Mouse (Mus musculus): ENCODE measurements around the gene Gm28374. TPM values are rescaled to one million over a fixed set of nuclear protein-coding genes. Genes with fewer than 3 reads are reported as not detected.

The Gm28374 gene
- total RNA-seq, 2 experiments from 2014 or later = not detected

DNA sequence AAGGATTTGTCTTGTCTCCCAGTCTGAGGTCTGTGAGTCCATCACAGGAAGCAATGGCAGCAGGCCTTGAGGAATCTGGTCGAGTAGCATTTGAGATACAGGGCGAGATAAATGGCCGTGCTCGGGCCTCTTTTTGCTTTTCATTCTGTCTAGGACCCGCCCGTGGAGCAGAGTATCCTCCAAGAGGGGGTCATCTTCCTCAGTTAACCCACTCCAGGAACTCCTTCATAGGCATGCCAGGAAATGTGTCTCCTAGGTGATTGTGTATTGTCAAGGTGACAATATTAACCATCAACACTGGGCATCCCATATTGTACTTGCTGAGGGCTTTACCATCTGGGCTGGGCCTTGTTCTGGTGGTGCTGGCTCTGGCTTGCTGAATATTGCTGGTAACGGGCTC lies 12.1 kb upstream of the Gm28374 start, which contains the start of gene AC131692.1:
AC131692.1 (plus strand) TSS at position 301 of the 400 bp plus-strand sequence.
- ATAC-seq (replicated peaks; ENCODE audit: low FRiP score, poor library complexity, severe bottlenecking) = no peak

DNA sequence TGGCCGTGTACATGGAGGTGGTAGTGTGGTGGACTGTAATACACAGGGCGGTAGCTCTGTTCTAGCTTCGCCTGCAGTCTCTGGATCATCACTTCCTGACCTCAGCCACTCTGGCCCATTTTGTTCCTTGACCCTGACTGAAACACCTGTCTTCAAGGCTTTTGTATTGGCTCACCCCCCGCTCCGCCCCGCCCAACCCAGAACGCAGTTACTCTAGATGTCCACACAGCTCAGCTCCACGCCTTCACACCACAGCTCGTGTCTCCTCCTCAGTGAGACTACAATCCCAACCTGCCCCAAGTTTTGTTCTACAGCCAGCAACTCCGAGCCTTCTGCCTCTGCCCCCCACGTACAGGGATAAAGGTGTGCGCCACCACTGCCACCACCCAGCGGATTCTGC lies 6.8 kb upstream of the Gm28374 start:
- ATAC-seq (replicated peaks; ENCODE audit: low FRiP score, poor library complexity, severe bottlenecking) = no peak

DNA sequence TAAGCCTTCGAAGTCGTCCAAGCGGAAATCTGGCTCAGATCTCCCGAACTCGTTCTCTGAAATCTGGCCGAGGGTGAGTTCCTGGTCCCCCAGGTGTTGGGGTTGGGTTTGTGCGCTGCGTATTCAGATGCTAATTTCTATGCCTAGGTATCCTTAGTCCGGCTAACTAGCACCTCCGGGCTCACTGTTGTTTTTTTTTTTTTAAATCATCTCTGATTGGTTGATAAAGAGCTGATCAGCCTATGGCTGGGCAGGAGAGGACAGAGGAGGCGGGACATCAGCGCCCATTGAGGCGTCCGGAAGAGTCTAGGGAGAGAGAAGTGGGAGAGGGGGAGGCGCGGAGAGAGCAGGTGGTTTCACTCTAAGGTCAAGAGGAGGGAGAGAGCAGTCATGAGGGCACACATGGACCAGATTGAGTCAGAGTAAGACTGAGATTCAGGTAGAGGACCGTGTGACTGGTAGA lies 3.4 kb upstream of the Gm28374 start:
- peak; percentile 83 for ATAC-seq (replicated peaks; ENCODE audit: low FRiP score, poor library complexity, severe bottlenecking)

DNA sequence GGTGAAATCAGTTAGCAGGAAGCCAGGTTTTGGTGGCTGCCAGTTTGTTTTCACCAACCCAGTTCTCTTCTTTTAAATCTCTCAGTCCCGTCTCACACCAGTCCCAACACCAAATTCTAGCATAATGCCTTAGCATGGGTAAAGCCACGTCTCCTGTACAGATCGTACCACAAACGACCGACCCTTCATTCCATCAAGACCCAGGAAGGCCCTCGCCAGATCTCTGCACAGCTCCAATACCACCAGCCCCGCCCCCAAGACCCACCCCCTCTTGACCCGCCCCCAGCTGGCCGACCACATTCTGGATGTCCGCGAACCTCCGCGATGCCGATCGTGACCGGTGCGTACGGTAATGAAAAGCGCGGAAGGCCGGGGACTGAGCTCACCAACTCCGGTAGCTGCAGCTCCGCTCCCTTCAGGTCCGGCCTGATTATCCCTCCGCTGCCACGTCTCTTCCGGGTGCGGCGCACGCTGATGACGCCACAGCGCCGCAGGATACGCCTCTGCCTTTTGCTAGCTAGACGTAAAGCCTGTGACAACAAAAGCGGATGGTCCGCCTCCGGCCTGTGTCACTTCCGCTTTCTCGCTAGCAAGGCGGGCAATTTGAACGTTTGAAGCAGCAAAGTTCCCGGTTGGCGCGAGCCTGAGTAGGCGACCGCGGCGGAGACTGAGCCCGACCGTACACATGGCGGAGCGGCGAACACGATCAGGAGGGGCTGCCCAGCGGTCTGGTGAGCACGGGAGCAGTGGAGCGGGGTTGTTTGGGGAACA lies 2.6 kb upstream of the Gm28374 start, which contains the start of the genes Zfpl1 and Cdca5:
Zfpl1 (minus strand) TSS at position 479 of the 771 bp plus-strand sequence.
Cdca5 (plus strand) TSS at position 506 of the 771 bp plus-strand sequence.
- peak; percentile 88 for ATAC-seq (replicated peaks; ENCODE audit: low FRiP score, poor library complexity, severe bottlenecking)

DNA sequence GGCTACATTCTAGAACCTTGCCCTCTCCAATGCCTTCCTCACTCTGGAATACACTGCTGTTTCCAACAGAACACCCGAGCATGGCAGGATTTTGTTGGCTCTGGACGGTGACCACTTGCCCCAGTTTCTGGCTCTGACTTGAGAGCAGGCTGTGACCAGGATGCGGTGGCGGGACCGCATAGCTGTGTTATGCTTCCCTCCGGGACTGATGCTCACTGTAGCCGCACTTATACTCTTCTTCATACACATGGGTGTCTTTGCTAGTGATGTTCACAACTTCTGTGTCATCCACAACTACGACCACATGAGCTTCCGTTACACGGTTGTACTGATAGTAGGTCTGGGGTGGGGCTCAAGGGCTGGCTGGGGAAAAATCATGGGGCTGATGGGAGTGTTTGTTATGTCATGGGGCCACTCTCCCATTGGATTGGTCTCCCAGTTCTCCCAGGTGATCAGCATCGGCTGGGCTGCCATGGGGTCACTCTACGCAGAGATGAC lies 2.0 kb downstream of the Gm28374 start, which contains the start of gene Tmem262:
Tmem262 (plus strand) TSS at position 51 of the 498 bp plus-strand sequence.
- no peak for ATAC-seq (replicated peaks; ENCODE audit: low FRiP score, poor library complexity, severe bottlenecking)

DNA sequence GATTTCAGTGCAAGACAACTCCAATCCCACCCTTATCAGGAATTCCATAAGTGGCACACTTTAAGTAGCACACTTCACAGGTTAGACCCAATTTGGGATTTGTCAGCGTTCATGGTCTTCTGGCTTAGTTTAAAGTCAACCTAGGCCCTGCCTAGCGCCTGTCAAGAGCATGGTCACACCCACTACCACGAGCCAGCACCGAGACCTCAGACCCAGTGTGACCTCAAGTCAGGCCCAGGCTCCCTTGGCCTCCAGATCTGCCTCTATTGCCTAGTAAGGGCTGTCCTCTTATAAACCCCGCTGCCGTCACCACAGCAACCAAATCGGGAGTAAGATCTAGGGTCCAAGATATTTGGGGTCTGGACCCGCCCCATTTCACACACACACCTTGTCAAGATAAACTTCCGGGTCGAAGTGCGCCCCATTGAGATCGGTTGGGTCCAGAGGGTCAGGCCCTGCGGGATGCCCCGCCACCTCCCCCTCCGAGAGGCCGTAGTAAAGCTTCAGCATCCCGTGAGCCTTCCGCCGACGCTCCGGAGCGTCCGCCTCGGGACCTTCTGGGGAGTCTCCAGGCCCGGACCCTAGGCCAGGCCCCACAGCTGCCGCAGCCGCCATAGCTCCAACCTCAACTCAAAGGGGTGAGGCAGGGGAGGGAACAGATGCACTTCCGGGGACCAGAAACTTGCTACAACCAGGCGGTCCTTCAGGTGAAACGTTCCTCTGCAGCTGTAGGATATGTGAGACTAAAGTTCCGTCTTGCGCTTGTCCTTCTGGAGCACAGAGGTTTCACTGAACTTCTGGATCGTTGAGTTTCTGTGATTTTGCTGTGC lies 5.3 kb downstream of the Gm28374 start, which contains the start of gene Vps51:
Vps51 (minus strand) TSS at position 668 of the 830 bp plus-strand sequence.
- peak; percentile 92 for ATAC-seq (replicated peaks; ENCODE audit: low FRiP score, poor library complexity, severe bottlenecking)

DNA sequence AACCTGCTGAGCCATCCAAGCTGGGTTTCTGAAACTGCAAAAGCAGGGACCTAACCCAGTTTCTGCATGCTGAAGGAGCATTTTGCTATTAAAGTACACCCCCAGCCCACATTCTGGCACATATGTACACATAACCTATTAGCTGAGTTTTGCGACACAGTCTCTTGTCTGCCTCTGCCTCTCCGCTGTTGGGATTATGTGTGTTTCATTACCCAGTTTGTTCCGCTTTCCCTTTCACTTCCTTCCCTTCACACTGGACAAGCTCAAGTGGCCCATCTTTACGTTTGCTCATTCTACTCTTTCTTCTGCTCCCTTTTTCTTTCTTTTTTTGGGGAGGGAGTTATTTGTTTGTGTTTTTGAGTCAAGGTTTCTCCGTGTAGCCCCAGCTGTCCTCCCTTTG lies 8.2 kb downstream of the Gm28374 start:
- no peak for ATAC-seq (replicated peaks; ENCODE audit: low FRiP score, poor library complexity, severe bottlenecking)

DNA sequence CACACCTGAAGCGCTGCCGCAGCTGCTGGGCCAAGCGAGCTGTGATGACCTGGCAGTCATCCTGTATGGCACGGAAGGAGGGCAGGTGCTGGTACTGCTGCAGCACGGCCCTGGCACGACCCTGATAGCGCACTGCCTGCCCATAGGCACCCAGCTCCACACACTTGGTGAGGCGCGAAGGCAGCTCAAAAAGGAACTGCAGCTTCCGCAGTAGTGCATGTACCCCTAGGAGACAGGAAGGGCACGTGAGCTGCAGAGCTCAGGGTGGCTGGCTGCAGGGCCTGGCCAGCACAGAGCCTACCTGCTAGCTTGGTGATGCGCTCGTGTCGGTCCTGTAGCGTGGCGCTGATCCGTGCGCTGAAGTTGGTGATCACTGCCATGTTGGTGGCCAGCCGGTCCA lies 10.8 kb downstream of the Gm28374 start:
- ATAC-seq (replicated peaks; ENCODE audit: low FRiP score, poor library complexity, severe bottlenecking) = no peak

DNA sequence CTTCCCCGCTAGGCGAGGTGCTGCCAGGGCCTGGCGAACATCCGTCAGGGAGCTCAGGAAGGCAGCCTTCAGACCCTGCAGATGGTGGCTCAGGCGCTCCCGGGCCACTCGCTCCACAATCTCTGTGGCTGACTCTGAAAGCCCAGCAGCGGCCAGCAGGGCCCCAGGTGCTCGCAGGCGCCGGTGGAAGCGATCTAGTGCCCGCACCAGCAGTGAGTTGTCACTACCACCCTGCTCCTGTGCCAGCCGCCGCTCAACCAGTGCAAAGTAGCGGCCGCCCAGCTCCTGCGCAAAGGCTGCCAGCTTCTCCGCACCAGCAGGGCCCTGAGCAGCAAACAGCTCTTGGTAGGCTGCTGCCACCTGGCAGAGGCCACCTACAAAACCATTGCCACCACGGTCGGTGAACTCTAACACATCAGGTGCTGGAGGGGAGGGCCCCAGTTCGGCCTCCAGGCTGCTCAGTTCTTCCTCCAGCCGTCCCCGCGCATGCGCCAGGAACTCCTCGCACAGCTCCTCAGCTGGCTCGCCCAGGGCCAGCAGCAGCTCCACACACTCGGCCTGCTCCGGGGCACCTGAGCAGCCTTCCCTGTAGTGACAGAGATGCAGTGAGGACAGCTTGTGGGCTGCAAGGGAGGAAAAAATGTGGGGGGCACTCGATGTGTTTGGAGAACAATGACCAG lies 11.3 kb downstream of the Gm28374 start:
- no peak for ATAC-seq (replicated peaks; ENCODE audit: low FRiP score, poor library complexity, severe bottlenecking)

DNA sequence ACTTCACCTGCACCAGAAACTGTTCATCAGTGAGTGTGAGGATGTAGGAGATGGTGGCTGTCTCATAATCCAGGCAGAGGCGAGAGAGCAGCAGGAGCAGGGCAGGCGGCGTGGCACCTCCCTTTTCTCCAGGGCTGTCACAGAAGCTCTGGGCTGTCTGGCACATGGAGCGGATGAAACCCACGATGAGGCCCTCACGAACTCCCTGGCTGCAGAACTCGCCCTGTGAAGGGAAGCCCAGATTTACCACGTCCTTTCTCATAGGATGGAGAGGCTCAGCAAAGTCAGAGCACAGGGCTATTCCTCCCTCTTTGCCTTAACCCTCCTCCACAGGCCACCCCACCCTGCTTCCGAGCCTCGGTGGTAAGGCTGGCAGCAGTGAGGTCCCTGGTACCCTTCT lies 12.2 kb downstream of the Gm28374 start:
- no peak for ATAC-seq (replicated peaks; ENCODE audit: low FRiP score, poor library complexity, severe bottlenecking)

DNA sequence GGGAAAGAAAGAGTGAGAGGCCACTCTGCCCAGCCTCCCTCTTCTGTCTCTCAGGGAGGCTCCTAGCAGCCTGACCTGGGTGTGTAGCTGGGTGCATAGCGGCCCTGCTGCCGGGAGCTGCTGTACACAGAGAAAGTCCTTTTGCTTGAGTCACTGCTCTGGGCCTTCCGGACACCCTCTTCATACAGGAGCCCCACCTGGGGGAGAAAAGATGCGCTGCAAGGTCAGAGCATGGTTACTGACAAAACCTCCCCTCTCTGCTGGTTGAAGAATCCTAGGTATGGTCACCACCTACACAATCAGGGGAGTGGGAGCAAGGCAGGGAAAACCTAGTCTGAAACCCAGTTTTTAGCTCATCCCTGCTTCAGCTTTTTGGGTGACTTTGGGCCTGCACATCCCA lies 13.1 kb downstream of the Gm28374 start:
- no peak for ATAC-seq (replicated peaks; ENCODE audit: low FRiP score, poor library complexity, severe bottlenecking)

DNA sequence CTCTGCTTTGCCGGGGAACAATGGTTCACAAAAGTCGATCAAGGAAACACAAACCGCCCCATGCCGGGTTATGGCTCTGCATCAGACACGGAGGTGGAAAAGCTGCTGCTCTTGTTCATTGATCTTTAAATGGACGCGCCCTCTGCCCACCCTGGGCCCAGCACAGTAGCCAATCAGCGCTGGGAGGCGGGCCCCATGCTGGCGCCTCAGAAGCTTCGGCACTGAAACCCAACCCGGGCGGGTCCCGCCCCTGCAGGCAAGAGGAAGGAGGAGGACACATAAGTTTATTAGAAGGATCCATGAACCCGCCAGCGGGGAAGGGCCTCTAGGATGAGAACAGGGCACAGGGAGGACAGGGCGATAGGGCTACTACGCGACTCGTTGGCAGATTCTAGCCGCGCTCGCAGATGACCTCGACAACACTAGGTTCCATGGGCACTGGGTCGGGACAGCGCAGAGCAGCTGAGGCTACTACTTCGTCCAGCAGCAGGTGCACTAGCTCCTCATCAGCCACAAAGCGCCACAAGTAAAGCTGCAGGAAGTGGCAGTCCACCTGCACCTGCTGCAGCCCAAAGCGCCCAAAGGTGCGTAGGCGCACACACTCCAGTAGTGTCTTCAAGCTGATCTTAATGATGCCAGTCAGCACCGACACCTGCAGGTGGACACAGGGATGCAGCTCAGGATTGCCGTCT lies 14.2 kb downstream of the Gm28374 start, which contains the start of gene Tm7sf2:
Tm7sf2 (minus strand) TSS at position 650 of the 692 bp plus-strand sequence.
- ATAC-seq (replicated peaks; ENCODE audit: low FRiP score, poor library complexity, severe bottlenecking) = peak; percentile 91

DNA sequence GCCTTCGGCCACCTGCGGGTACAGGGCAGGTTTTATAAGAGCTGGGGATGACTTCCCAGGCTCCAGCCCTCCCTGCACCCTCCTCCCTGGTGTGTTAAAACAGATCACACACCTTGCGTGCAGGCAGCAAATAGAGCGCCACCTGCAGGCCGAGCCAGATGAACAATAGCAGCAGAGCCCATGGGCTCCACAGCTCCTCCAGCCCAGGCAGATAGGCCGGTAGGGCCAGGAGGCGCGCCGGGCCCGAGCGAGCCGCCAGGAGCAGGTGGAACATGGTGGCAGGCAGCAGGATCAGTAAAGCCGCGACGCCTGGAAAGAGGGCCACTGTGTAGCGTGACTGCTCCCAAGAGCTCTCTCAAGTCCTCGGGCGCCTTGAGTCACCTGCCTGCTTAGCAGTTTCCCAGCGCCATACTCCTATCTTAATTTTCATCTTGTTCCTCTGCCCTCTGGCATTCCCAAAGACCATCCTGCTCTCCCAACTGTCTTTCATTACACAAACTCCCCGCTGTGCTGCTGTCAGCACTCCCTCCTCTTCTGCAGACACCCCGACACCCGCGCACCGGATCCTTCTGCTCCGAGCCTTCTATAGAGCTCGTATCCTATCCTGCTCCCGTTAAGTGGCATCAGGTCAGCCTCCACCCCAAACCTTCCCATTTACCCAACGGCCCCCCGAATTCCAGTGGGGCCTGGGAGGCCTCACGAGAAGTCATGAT lies 14.9 kb downstream of the Gm28374 start:
- peak; percentile 66 for ATAC-seq (replicated peaks; ENCODE audit: low FRiP score, poor library complexity, severe bottlenecking)

DNA sequence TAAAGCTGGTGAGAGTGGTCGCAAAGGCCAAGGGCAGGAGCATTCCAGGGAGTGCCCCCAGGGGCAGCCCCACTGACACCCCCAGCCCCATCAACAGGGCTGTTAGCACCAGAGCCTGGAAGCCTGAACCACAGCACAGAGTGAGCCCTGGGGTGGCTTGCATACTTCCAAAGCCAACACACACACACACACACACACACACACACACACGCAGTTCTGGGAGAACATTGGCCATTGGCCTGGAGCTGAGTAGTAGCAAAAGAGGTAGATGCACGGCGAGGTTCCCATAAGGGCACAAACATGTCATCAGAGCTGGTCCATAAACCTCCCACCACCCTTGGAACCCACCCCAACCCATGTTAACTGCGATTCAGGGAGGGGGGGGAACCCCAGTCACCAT lies 15.5 kb downstream of the Gm28374 start:
- no peak for ATAC-seq (replicated peaks; ENCODE audit: low FRiP score, poor library complexity, severe bottlenecking)

DNA sequence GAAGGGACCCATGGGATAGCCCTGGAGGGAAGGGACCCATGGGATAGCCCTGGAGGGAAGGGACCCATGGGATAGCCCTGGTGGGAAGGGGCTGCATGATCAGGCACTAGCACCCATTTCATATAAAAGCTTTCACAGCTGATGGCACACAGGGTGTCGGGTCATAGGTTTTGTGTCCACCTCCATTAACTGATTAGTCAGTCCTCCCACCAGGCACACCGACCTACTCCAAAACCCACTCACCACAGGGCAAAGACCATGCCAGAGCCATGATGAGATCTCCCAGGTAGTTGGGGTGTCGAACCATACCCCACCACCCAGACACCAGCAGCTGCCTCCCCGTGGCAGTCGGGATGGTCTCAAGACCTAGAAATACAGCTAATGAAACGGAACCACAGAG lies 19.0 kb downstream of the Gm28374 start:
- ATAC-seq (replicated peaks; ENCODE audit: low FRiP score, poor library complexity, severe bottlenecking) = no peak

DNA sequence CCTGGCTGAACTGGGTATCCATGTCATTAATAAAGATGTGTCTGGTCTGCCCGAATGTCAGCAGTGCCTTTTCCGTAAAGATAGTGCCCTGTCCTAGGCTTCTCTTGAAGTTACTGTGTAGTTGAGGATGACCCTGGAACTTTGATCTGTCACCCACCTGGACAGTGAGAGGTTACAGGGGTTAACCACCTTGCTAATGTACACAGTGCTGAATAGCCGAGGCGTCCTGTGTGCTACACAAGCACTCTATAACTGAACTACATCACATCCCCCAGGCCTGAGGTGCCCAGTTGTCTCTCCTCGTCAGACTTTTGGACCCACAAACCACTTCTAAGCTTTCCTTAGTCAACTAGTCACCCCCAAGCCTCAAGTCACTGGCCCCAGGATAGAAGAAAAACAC lies 19.6 kb downstream of the Gm28374 start:
- ATAC-seq (replicated peaks; ENCODE audit: low FRiP score, poor library complexity, severe bottlenecking) = no peak

DNA sequence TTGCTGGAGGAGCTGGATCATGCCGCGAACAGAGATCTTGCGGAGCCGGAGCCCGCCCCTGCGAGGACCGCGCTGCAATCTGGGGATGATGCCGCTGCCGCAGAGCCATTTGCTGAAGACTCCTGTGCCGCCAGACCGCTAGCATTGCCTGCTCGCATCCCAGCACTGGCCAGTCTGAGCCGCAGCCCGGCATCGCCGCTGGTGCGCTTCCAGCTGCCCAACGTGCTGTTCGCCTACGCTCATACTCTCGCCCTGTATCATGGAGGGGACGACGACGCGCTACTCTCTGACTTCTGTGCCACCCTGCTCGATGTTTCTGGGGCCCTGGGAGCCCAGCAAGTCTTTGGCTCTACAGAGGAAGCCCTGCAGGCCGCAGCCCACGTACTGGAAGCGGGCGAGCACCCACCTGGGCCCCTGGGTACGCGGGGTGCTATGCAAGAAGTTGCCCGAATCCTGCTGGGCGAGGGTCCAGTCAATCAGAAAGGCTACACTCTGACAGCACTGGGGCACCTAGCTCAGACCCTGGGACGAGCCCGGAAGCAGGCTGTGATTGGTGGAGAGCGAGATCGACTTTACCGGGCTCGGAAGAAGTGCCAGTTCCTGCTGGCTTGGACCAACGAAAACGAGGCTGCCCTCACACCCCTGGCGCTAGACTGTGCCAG lies 20.3 kb downstream of the Gm28374 start:
- ATAC-seq (replicated peaks; ENCODE audit: low FRiP score, poor library complexity, severe bottlenecking) = peak; percentile 7

DNA sequence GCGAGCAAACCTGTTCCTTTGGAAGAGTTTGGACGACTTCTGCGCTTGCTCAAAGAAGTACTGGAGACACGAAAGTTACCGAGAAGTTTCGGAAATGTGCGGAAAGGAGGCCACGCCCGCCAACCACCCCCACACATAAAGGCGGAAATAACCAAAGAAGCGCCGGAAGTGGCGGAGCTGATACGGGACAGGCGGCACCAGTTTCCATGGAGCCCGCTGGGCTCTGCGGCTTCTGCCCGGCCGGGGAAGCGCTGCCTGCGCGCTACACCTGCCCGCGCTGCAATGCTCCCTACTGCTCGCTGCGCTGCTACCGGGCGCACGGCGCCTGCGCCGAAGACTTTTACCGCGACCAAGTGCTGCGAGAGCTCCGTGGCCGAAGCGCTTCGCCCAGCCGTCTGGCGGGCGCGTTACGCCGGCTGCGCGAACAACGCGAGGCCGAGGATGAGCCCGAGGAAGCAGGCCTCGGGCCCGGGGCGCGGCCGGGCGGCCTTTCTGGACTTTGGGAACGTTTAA lies 21.0 kb downstream of the Gm28374 start, which contains the start of gene Znhit2:
Znhit2 (plus strand) TSS at position 172 of the 513 bp plus-strand sequence.
- peak; percentile 80 for ATAC-seq (replicated peaks; ENCODE audit: low FRiP score, poor library complexity, severe bottlenecking)

Measured in erythroblast, adult 5-6 weeks (primary cell).